Mouse (Mus musculus): Measurements from ENCODE around the gene Fbxo24. TPM values are rescaled to one million over a fixed set of nuclear protein-coding genes. Genes with fewer than 3 reads are reported as not detected.
A peak's percentile ranks its signal among the peaks of the same experiment; 100 is the strongest.

Fbxo24 gene
- total and polyA plus RNA-seq, 2 experiments, result 0.05 TPM; not detected in 1

DNA sequence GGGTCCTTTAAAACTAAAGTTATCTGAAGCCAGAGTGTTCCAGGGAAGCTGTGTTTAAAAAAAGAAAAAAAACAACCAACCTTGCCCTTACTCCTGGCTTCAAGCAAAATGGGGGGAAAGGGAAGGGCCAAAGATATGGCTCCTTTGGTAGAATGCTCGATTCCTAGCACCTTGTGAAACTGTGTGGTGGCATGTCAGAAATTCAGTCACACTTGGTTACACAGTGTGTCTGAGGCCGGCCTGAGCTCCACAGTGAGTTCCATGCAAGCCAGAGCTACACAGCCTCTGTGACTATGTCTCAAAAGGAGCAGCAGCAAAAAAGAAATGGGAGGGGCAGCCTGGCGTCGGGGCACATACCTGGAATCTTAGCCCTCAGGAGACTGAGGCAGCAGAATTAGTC lies 20.4 kb upstream of the Fbxo24 start:
- no peak for DNase-seq (ENCODE audit: extremely low read depth, low read depth, low spot score)
- no peak overlapping the region for H3K27ac ChIP-seq (replicated peaks; ENCODE audit: insufficient read depth, low read depth, low read length)
- WGBS, result 65% methylated on average over 4 of the region's 4 CpGs
- peaks cover 14% of the 10 kb centered on the region; the same call in 1 of the 2 replicates for H3K36me3 ChIP-seq (ENCODE audit: control insufficient read depth, insufficient read depth, low read length)
- H3K79me2 ChIP-seq (ENCODE audit: control insufficient read depth, insufficient read depth, low read length), result no peaks in the 10 kb centered on the region
- H3K4me3 ChIP-seq (ENCODE audit: insufficient read depth, low read depth, low read length), result no peak overlapping the region
- no peaks in the 10 kb centered on the region for H3K27me3 ChIP-seq (ENCODE audit: control insufficient read depth, insufficient read depth, low read length)
- H3K4me1 ChIP-seq (ENCODE audit: control insufficient read depth, insufficient read depth, low read length), result peaks cover 7% of the 10 kb centered on the region; the same call in 1 of the 2 replicates
- no peak for TF ChIP-seq POLR2A (IDR thresholded peaks at IDR 0.05; ENCODE audit: extremely low read depth, insufficient read depth, low read length)
- TF ChIP-seq CTCF (IDR thresholded peaks at IDR 0.05; ENCODE audit: low read depth, low read length), result no peak
- no peak overlapping the region for H3K9ac ChIP-seq (ENCODE audit: low read depth, low read length)

DNA sequence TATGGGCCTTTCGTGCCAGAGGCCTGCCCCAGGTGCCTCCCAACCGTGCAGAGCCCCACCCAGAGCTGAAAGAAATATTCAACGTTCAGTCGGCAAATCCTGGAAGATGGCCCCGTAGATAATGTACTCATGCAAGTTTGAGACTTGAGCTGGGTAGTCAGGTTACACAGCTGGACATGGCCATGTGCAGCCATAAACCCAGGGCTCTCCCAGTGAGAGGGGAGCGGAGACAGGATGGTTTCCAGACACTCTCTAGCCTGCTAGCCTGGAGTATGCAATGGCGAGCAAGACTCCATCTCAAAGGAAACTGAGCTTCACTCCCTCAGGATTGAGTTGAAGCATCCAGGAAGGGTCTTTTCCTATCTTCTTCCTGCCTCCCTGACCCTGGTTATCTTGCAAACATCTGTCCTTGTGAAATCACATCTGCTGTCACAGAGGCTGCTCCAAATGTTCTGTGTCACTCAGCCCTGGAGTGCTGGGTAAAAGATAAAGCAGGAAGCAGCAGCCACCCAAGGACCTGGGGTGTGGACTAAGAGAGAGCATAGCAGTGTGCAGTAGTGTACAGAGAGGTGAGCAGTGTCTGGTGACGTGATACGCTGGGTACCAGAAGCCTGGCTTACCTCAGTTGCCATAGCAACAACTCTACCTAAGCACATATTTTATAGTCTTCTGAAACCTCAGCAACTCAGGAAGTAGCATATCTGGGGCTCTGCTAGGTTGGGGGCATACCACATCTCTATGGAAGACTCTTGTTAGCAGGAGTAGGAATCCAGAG lies 19.2 kb upstream of the Fbxo24 start:
- no peaks in the 10 kb centered on the region for H3K27me3 ChIP-seq (ENCODE audit: control insufficient read depth, insufficient read depth, low read length)
- WGBS, result 59% methylated on average over 9 of the region's 9 CpGs
- no peak overlapping the region for H3K27ac ChIP-seq (replicated peaks; ENCODE audit: insufficient read depth, low read depth, low read length)
- H3K4me1 ChIP-seq (ENCODE audit: control insufficient read depth, insufficient read depth, low read length), result peaks cover under 1% of the 10 kb centered on the region; the same call in 1 of the 2 replicates
- TF ChIP-seq POLR2A (IDR thresholded peaks at IDR 0.05; ENCODE audit: extremely low read depth, insufficient read depth, low read length) (no peak), CTCF (IDR thresholded peaks at IDR 0.05; ENCODE audit: low read depth, low read length) (no peak)
- DNase-seq (ENCODE audit: extremely low read depth, low read depth, low spot score), result no peak
- no peak overlapping the region for H3K4me3 ChIP-seq (ENCODE audit: insufficient read depth, low read depth, low read length)
- peaks cover 14% of the 10 kb centered on the region; the same call in 1 of the 2 replicates for H3K36me3 ChIP-seq (ENCODE audit: control insufficient read depth, insufficient read depth, low read length)
- no peak overlapping the region for H3K9ac ChIP-seq (ENCODE audit: low read depth, low read length)
- H3K79me2 ChIP-seq (ENCODE audit: control insufficient read depth, insufficient read depth, low read length), result no peaks in the 10 kb centered on the region

- H3K36me3 ChIP-seq (ENCODE audit: control insufficient read depth, insufficient read depth, low read length), result no peaks in the 10 kb centered on the region
- H3K9ac ChIP-seq (ENCODE audit: low read depth, low read length), result peak within 1 kb of the TSS; percentile 36; the same call in 1 of the 2 replicates
- WGBS, result 27% methylated on average over 11 of the region's 11 CpGs
- H3K27ac ChIP-seq (replicated peaks; ENCODE audit: insufficient read depth, low read depth, low read length), result no peak within 1 kb of the TSS
- H3K4me1 ChIP-seq (ENCODE audit: control insufficient read depth, insufficient read depth, low read length), result no peaks in the 10 kb centered on the region
- peak within 1 kb of the TSS; percentile 41 for H3K4me3 ChIP-seq (ENCODE audit: insufficient read depth, low read depth, low read length)
- H3K79me2 ChIP-seq (ENCODE audit: control insufficient read depth, insufficient read depth, low read length), result no peaks in the 10 kb centered on the region
- DNase-seq (ENCODE audit: extremely low read depth, low read depth, low spot score), result peak; percentile 71
- no peaks in the 10 kb centered on the region for H3K27me3 ChIP-seq (ENCODE audit: control insufficient read depth, insufficient read depth, low read length)
- TF ChIP-seq CTCF (IDR thresholded peaks at IDR 0.05; ENCODE audit: low read depth, low read length), result no peak
- no peak for TF ChIP-seq POLR2A (IDR thresholded peaks at IDR 0.05; ENCODE audit: extremely low read depth, insufficient read depth, low read length)
These were observed 16.9 kb upstream of the Fbxo24 start, which contains the start of gene Irs3 for GRCm38 (mm10) chr5:137645652-137646091. Gene Irs3, minus strand, starts transcription at chr5:137645714.

GRCm38 (mm10) chr5:137645091-137645651 lies 16.4 kb upstream of the Fbxo24 start:
- Histone ChIP-seq H3K79me2 (ENCODE audit: control insufficient read depth, insufficient read depth, low read length) (no peaks in the 10 kb centered on the region), H3K36me3 (ENCODE audit: control insufficient read depth, insufficient read depth, low read length) (no peaks in the 10 kb centered on the region), H3K4me3 (ENCODE audit: insufficient read depth, low read depth, low read length) (peak overlapping the region; percentile 41), H3K27ac (replicated peaks; ENCODE audit: insufficient read depth, low read depth, low read length) (no peak overlapping the region), H3K27me3 (ENCODE audit: control insufficient read depth, insufficient read depth, low read length) (no peaks in the 10 kb centered on the region), H3K9ac (ENCODE audit: low read depth, low read length) (peak overlapping the region; percentile 36; the same call in 1 of the 2 replicates), H3K4me1 (ENCODE audit: control insufficient read depth, insufficient read depth, low read length) (no peaks in the 10 kb centered on the region)
- 3% methylated on average over 44 of the region's 44 CpGs for WGBS
- DNase-seq (ENCODE audit: extremely low read depth, low read depth, low spot score), result no peak
- TF ChIP-seq POLR2A (IDR thresholded peaks at IDR 0.05; ENCODE audit: extremely low read depth, insufficient read depth, low read length), result no peak
- TF ChIP-seq CTCF (IDR thresholded peaks at IDR 0.05; ENCODE audit: low read depth, low read length), result no peak

- Histone ChIP-seq H3K36me3 (ENCODE audit: control insufficient read depth, insufficient read depth, low read length) (no peaks in the 10 kb centered on the region), H3K4me1 (ENCODE audit: control insufficient read depth, insufficient read depth, low read length) (no peaks in the 10 kb centered on the region), H3K27ac (replicated peaks; ENCODE audit: insufficient read depth, low read depth, low read length) (no peak overlapping the region), H3K4me3 (ENCODE audit: insufficient read depth, low read depth, low read length) (no peak overlapping the region), H3K9ac (ENCODE audit: low read depth, low read length) (no peak overlapping the region), H3K79me2 (ENCODE audit: control insufficient read depth, insufficient read depth, low read length) (no peaks in the 10 kb centered on the region), H3K27me3 (ENCODE audit: control insufficient read depth, insufficient read depth, low read length) (no peaks in the 10 kb centered on the region)
- 67% methylated on average over 19 of the region's 19 CpGs for WGBS
- TF ChIP-seq CTCF (IDR thresholded peaks at IDR 0.05; ENCODE audit: low read depth, low read length) (no peak), POLR2A (IDR thresholded peaks at IDR 0.05; ENCODE audit: extremely low read depth, insufficient read depth, low read length) (no peak)
- no peak for DNase-seq (ENCODE audit: extremely low read depth, low read depth, low spot score)
These were observed 15.7 kb upstream of the Fbxo24 start for GRCm38 (mm10) chr5:137644484-137644883.
